Mouse (Mus musculus): ENCODE data around the gene Cdk18.

GRCm38 (mm10) chr1:132171619-132172018 lies 32.1 kb upstream of the Cdk18 start:
- TF ChIP-seq CTCF (IDR thresholded peaks at IDR 0.05; ENCODE audit: control insufficient read depth, insufficient read depth, insufficient read length) (no peak), FOSL1 (IDR thresholded peaks at IDR 0.05; ENCODE audit: insufficient read depth, low read length, poor library complexity, severe bottlenecking) (no peak), USF1 (IDR thresholded peaks at IDR 0.05; ENCODE audit: low read depth) (no peak)

Measured in C2C12 (cell line).